Mouse (Mus musculus) bone marrow, adult 2 months (tissue): ENCODE measurements around the gene Gm49601.

ENCODE experiments used
- CTCF ChIP-seq: fragments of 200-500 bp; IDR thresholded peaks from 2 replicates; pipeline ENCODE4 v1.5.1; 2011; ENCODE audit warnings: low read length, control low read depth; ENCODE audit not compliant: control insufficient read depth, insufficient read depth
- POLR2A ChIP-seq: fragments of 200-500 bp; IDR thresholded peaks from 2 replicates; pipeline ENCODE4 v1.6.1; 2011; ENCODE audit warnings: low read depth, mild to moderate bottlenecking, control low read depth, low read length, borderline replicate concordance; ENCODE audit not compliant: control insufficient read depth

DNA sequence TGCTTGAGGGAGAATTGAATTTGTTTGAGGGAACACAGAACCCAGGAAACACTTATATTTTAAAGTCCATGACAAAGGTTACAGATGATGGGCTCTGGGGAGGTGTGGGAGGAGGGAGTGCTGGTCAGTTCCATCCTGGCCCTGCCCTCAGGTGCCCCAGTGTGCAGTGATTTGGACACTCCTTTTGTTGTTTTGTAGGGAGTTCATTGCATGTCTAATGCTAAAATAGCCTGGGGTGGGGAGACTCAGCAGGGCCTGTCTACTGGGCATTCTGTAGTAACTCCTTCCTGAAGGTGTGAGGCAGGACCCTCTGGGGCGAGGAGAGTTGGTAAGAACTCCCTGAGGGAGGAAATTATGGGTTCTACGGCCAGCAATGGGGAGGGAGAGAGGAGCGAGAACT lies 10.6 kb upstream of the Gm49601 start:
- TF ChIP-seq CTCF, result no peak
- TF ChIP-seq POLR2A, result no peak
